Mouse (Mus musculus): ENCODE measurements around the gene Tmem199. TPM values are rescaled to one million over a fixed set of nuclear protein-coding genes. Genes with fewer than 3 reads are reported as not detected.

Gene Tmem199
- polyA plus RNA-seq, 1 experiment: 35.0 TPM

DNA sequence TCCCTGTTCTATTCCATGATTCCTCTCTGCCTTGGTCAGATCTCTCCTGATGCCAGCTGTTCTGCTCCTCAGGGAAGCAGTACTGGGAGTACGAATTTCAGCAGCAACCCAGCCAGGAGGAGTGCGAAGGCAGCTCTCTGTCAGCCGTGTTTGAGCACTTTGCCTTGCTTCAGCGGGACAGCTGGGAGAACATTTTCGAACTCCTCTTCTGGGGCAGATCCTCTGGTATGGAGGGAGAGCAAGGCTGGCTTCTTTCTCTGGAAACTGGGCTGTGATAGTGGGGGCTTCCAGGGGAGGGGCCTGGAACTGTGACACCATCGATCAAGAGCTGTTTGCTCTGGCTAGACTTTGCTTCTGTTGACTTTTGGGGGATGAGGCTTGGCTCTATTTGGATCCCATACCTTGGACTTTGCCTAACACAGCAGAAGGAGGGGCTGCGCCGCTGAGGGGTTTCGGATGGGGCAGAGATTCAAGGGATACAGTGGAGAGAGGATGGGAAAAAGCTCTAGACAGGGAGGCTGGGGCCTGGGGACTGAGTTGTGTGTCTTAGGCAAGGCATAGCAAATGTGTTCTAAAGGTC is 11.3 kb downstream of the Tmem199 start:
- Histone ChIP-seq H3K27me3 (ENCODE audit: control insufficient read depth, insufficient read depth, insufficient read length) (peaks cover 28% of the 10 kb centered on the region), H3ac (ENCODE audit: control insufficient read depth, insufficient read length) (no peak overlapping the region), H3K36me3 (ENCODE audit: control insufficient read depth, insufficient read depth) (no peaks in the 10 kb centered on the region), H3K4me3 (no peak overlapping the region), H3K4me2 (ENCODE audit: low read depth) (no peak overlapping the region), H3K79me2 (ENCODE audit: control insufficient read depth, insufficient read depth) (no peaks in the 10 kb centered on the region)
- TF ChIP-seq MAX (IDR thresholded peaks at IDR 0.05; ENCODE audit: low read depth) (no peak), TCF12 (IDR thresholded peaks at IDR 0.05; ENCODE audit: insufficient read depth, poor library complexity, severe bottlenecking) (no peak), USF1 (IDR thresholded peaks at IDR 0.05; ENCODE audit: low read depth) (no peak), CEBPB (IDR thresholded peaks at IDR 0.05; ENCODE audit: insufficient read depth, poor library complexity, severe bottlenecking) (no peak)

- no peak overlapping the region for H3K4me3 ChIP-seq
Observed at GRCm38 (mm10) chr11:78499543-78499942, 12.4 kb downstream of the Tmem199 start.

GRCm38 (mm10) chr11:78499004-78499403 is 13.0 kb downstream of the Tmem199 start, which contains the start of gene Vtn:
Gene Vtn, plus strand, starts transcription at chr11:78499091.
- peaks cover 34% of the 10 kb centered on the region for H3K27me3 ChIP-seq (ENCODE audit: control insufficient read depth, insufficient read depth, insufficient read length)
- no peak within 1 kb of the TSS for H3ac ChIP-seq (ENCODE audit: control insufficient read depth, insufficient read length)
- H3K4me3 ChIP-seq: peak within 1 kb of the TSS; percentile 24
- no peak for TF ChIP-seq SRF (IDR thresholded peaks at IDR 0.05; ENCODE audit: control insufficient read depth, insufficient read length, low read depth)
- no peak for TF ChIP-seq MAX (IDR thresholded peaks at IDR 0.05; ENCODE audit: low read depth)
- H3K36me3 ChIP-seq (ENCODE audit: control insufficient read depth, insufficient read depth): no peaks in the 10 kb centered on the region
- peak within 1 kb of the TSS; percentile 96 for H3K4me2 ChIP-seq (ENCODE audit: low read depth)
- H3K79me2 ChIP-seq (ENCODE audit: control insufficient read depth, insufficient read depth): no peaks in the 10 kb centered on the region

More at GRCm38 (mm10) chr11:78499543-78499942, 12.4 kb downstream of the Tmem199 start:
- no peak for TF ChIP-seq MYOD1 (IDR thresholded peaks at IDR 0.05; ENCODE audit: control insufficient read depth in 1 of 3, insufficient read length in 2 of 3, low read depth in 2 of 3)
- no peak for TF ChIP-seq E2F4 (IDR thresholded peaks at IDR 0.05; ENCODE audit: insufficient read depth)
- TF ChIP-seq REST (IDR thresholded peaks at IDR 0.05; ENCODE audit: insufficient read depth, insufficient read length): no peak
- TF ChIP-seq SRF (IDR thresholded peaks at IDR 0.05; ENCODE audit: control insufficient read depth, insufficient read length, low read depth): no peak
- TF ChIP-seq POLR2A (IDR thresholded peaks at IDR 0.05; ENCODE audit: insufficient read length, low read depth): no peak
- TF ChIP-seq MYOG (IDR thresholded peaks at IDR 0.05; ENCODE audit: control insufficient read depth in 1 of 3, insufficient read depth in 1 of 3, insufficient read length in 2 of 3, low read depth in 2 of 3): no peak
- TF ChIP-seq TCF12 (IDR thresholded peaks at IDR 0.05; ENCODE audit: insufficient read depth, poor library complexity, severe bottlenecking): no peak
- no peak for TF ChIP-seq MAX (IDR thresholded peaks at IDR 0.05; ENCODE audit: low read depth)
- TF ChIP-seq CEBPB (IDR thresholded peaks at IDR 0.05; ENCODE audit: insufficient read depth, poor library complexity, severe bottlenecking): no peak
- TF ChIP-seq POLR2AphosphoS2 (IDR thresholded peaks at IDR 0.05; ENCODE audit: insufficient read length, low read depth): no peak
- no peak for TF ChIP-seq TCF3 (IDR thresholded peaks at IDR 0.05; ENCODE audit: insufficient read length, low read depth)
- no peak for TF ChIP-seq USF1 (IDR thresholded peaks at IDR 0.05; ENCODE audit: low read depth)
- peaks cover 29% of the 10 kb centered on the region for H3K27me3 ChIP-seq (ENCODE audit: control insufficient read depth, insufficient read depth, insufficient read length)
- no peak overlapping the region for H3K4me2 ChIP-seq (ENCODE audit: low read depth)
- H3ac ChIP-seq (ENCODE audit: control insufficient read depth, insufficient read length): no peak overlapping the region
- H3K79me2 ChIP-seq (ENCODE audit: control insufficient read depth, insufficient read depth): no peaks in the 10 kb centered on the region
- no peaks in the 10 kb centered on the region for H3K36me3 ChIP-seq (ENCODE audit: control insufficient read depth, insufficient read depth)

DNA sequence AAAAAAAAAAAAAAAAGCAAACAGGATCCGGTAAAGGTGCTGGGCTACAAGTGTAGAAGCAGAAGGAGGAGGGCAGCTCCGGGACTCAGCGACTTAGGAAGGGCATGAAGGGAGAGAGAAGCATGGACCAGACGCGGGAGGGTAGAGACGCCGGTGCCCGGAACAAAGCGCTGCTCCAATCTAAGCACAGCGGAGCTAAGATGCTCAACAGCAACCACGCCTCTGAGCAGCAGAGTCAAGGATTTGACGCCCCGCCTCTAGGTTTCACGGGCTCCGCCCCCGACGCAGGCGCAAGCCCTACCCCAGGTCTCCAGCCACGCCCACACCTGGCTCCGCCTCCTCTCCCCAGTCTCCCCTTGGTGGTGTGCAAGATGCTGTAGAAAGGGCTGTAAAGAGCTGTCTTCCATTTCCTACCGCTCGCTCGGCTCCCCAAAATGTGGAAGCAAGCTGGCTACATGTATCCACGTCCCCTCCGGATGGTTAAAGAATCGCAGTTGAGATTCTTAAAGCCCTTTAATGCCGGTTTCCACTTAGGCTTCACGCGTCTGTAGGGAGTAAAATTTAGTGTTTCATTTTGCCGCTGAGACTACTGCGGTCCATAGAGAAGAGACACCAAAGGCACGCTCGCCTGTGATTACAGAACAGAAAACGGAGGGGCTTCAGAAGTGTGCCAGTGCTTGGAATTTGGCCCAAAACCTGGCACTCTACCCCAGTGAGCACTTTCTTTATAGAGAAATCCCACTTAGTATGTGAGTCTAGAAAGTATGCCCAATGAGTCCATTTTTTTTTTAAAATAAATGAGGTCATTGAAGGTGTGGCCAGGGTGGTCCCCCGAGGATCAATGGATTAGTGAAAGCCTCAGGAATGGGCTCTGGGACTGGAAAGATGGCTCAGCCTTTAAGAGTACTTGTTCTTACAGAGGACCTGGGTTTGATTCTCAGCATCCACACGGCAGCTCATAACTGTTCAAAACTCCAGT is 14.1 kb downstream of the Tmem199 start, which contains the start of gene Sarm1:
Gene Sarm1 (minus strand): TSS at position 211 of the 979 bp plus-strand sequence.
- peak within 1 kb of the TSS; percentile 96 for H3K4me2 ChIP-seq (ENCODE audit: low read depth)
- peak within 1 kb of the TSS; percentile 24 for H3K4me3 ChIP-seq
- H3K27me3 ChIP-seq (ENCODE audit: control insufficient read depth, insufficient read depth, insufficient read length): peaks cover 34% of the 10 kb centered on the region
- H3K79me2 ChIP-seq (ENCODE audit: control insufficient read depth, insufficient read depth): no peaks in the 10 kb centered on the region
- H3K36me3 ChIP-seq (ENCODE audit: control insufficient read depth, insufficient read depth): no peaks in the 10 kb centered on the region
- TF ChIP-seq POLR2A (IDR thresholded peaks at IDR 0.05; ENCODE audit: insufficient read length, low read depth) (peak; percentile 22), MYOG (IDR thresholded peaks at IDR 0.05; ENCODE audit: control insufficient read depth in 1 of 3, insufficient read depth in 1 of 3, insufficient read length in 2 of 3, low read depth in 2 of 3) (no peak)
- no peak within 1 kb of the TSS for H3ac ChIP-seq (ENCODE audit: control insufficient read depth, insufficient read length)

- no peak overlapping the region for H3ac ChIP-seq (ENCODE audit: control insufficient read depth, insufficient read length)
- peaks cover 32% of the 10 kb centered on the region for H3K27me3 ChIP-seq (ENCODE audit: control insufficient read depth, insufficient read depth, insufficient read length)
- no peaks in the 10 kb centered on the region for H3K36me3 ChIP-seq (ENCODE audit: control insufficient read depth, insufficient read depth)
- TF ChIP-seq MYOD1 (IDR thresholded peaks at IDR 0.05; ENCODE audit: control insufficient read depth in 1 of 3, insufficient read length in 2 of 3, low read depth in 2 of 3) (no peak), USF1 (IDR thresholded peaks at IDR 0.05; ENCODE audit: low read depth) (no peak), REST (IDR thresholded peaks at IDR 0.05; ENCODE audit: insufficient read depth, insufficient read length) (peak; percentile 89)
- H3K79me2 ChIP-seq (ENCODE audit: control insufficient read depth, insufficient read depth): no peaks in the 10 kb centered on the region
- peak overlapping the region; percentile 24 for H3K4me3 ChIP-seq
- peak overlapping the region; percentile 96 for H3K4me2 ChIP-seq (ENCODE audit: low read depth)
Observed at GRCm38 (mm10) chr11:78497071-78497541, 14.9 kb downstream of the Tmem199 start.

Measured in myocyte (in vitro differentiated cells).